Mouse (Mus musculus): ENCODE data around the gene Lpin1. TPM values are rescaled to one million over a fixed set of nuclear protein-coding genes. Genes with fewer than 3 reads are reported as not detected.

The Lpin1 gene
- polyA plus RNA-seq, 1 experiment from 2014 or later = 6.6 TPM

DNA sequence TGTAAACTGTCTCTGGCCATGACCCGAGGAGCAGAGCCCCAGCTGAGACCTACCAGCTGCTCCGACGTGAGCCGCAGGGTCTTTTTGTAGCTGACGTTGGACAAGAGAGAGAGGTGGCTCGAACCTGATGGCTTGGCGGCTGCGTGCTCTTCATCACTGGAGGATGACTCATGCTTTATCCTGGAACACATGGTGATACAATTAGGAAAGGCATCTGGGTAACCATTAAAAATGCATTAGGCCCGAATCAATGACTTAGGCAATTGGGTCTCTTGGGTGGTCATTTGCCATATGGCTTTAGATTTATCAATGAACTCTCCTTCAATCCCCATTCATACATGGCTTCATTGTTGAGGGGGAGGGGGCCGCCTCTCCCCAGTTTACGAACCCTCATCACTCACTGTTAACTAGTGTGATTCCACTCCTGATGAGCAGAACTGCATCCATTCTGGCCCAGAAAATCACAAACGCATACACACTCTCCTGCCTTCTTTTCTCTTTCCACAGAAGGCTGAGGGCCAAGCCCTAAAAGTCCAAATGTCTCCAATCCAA is 61.9 kb downstream of the Lpin1 start:
- peaks cover 3% of the 10 kb centered on the region; the same call in 1 of the 2 replicates for H3K36me3 ChIP-seq (ENCODE audit: control insufficient read depth, insufficient read depth, low read length)
- no peak overlapping the region for H3K4me2 ChIP-seq (ENCODE audit: low read depth, low read length)
- 73% methylated on average over 12 of the region's 12 CpGs for WGBS
- no peak overlapping the region for H3K27ac ChIP-seq (ENCODE audit: low read length)
- H3K9ac ChIP-seq (ENCODE audit: low read length) = no peak overlapping the region
- no peak overlapping the region for H3K4me3 ChIP-seq (replicated peaks; ENCODE audit: low read length)
- ATAC-seq (ENCODE audit: insufficient read depth, low FRiP score) = no peak
- H3K9me3 ChIP-seq (replicated peaks; ENCODE audit: control insufficient read depth, low read length) = no peaks in the 10 kb centered on the region
- H3K27me3 ChIP-seq (ENCODE audit: control insufficient read depth, insufficient read depth, low read length) = no peaks in the 10 kb centered on the region
- no peaks in the 10 kb centered on the region for H3K4me1 ChIP-seq (ENCODE audit: control insufficient read depth, insufficient read depth, low read length)

DNA sequence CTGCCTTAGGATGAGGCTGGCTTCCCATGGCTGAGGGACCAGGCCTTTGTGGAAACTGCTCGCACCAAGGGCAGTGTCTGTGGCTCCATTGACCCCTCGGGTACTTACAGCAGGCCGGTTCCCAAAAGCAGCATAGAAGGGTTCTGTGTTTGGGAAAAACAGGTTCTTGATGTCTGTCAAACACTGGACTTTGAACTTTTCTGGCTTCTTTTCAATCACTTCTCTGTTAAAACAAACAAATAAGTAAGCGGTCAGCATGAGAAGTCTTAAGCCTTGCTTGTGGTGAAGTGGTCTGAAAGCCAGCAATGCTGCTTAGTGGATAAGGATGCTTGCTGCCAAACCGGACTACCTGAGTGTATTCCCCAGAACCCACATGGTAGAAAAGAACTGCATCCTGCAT is 69.2 kb downstream of the Lpin1 start:
- ATAC-seq (ENCODE audit: insufficient read depth, low FRiP score) = no peak
- H3K27ac ChIP-seq (ENCODE audit: low read length) = no peak overlapping the region

DNA sequence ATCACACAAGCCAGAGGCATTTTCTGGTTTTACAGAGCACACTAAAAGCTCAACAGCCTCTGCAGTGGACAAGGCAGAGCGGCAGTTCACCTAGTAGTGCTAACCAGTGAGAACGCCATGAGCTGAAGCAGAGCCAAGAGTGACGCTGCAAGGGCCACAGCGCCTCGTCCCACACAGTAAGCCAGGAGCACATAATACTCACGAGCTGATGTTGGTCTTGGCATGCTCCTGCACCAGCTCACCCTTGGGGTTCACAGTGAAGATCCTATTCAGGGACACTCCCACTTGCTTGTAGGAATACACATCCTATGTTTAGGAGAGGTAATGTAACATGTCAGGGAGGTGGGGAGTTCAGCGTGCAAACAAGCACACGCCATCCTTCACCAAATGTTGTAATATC is 70.1 kb downstream of the Lpin1 start:
- Histone ChIP-seq H3K4me3 (replicated peaks; ENCODE audit: low read length) (no peak overlapping the region), H3K27ac (ENCODE audit: low read length) (no peak overlapping the region), H3K36me3 (ENCODE audit: control insufficient read depth, insufficient read depth, low read length) (no peaks in the 10 kb centered on the region), H3K9me3 (replicated peaks; ENCODE audit: control insufficient read depth, low read length) (no peaks in the 10 kb centered on the region), H3K4me1 (ENCODE audit: control insufficient read depth, insufficient read depth, low read length) (no peaks in the 10 kb centered on the region), H3K4me2 (ENCODE audit: low read depth, low read length) (no peak overlapping the region), H3K27me3 (ENCODE audit: control insufficient read depth, insufficient read depth, low read length) (no peaks in the 10 kb centered on the region), H3K9ac (ENCODE audit: low read length) (no peak overlapping the region)
- ATAC-seq (ENCODE audit: insufficient read depth, low FRiP score) = no peak
- 84% methylated on average over 8 of the region's 8 CpGs for WGBS

More for the DNA sequence above, 69.2 kb downstream of the Lpin1 start:
- Histone ChIP-seq H3K9ac (ENCODE audit: low read length) (no peak overlapping the region), H3K4me3 (replicated peaks; ENCODE audit: low read length) (no peak overlapping the region), H3K36me3 (ENCODE audit: control insufficient read depth, insufficient read depth, low read length) (no peaks in the 10 kb centered on the region), H3K4me1 (ENCODE audit: control insufficient read depth, insufficient read depth, low read length) (no peaks in the 10 kb centered on the region), H3K27me3 (ENCODE audit: control insufficient read depth, insufficient read depth, low read length) (no peaks in the 10 kb centered on the region), H3K9me3 (replicated peaks; ENCODE audit: control insufficient read depth, low read length) (no peaks in the 10 kb centered on the region), H3K4me2 (ENCODE audit: low read depth, low read length) (no peak overlapping the region)
- WGBS = 87% methylated on average over 5 of the region's 5 CpGs

DNA sequence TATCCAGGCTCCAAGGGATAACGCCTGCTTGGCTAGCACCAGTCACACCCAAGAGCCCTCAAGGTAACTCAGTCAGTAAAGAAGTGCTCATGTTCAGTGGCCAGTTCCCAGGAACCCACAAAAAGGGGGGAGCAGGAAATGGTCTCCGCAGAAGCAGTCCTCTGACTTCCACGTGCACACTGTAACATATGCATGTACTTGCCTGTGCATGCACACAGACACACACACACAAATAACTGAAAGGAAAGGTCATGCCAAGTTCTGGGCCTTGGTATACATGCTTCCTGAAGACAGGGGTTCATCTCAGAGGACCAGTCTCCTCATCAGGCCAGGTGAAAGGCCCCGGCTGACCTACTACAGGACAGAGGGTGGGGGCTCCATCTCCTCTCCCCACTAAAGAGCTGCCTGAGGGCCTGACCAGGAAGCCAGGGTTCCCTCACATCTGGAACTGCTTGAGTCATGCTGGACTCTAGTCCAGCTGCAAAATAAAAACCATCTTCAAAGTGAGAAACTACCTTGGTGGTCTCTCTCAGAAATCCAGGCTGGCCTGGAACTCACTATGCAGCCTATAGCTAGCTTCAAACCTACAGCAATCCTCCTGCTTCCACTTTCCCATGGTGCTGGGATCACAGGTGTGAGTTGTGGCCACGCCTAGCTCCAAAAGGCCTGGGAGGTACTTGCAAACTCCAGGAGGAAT is 70.7 kb downstream of the Lpin1 start:
- Histone ChIP-seq H3K9me3 (replicated peaks; ENCODE audit: control insufficient read depth, low read length) (no peaks in the 10 kb centered on the region), H3K27me3 (ENCODE audit: control insufficient read depth, insufficient read depth, low read length) (no peaks in the 10 kb centered on the region), H3K36me3 (ENCODE audit: control insufficient read depth, insufficient read depth, low read length) (no peaks in the 10 kb centered on the region), H3K4me3 (replicated peaks; ENCODE audit: low read length) (no peak overlapping the region), H3K27ac (ENCODE audit: low read length) (no peak overlapping the region), H3K9ac (ENCODE audit: low read length) (no peak overlapping the region), H3K4me2 (ENCODE audit: low read depth, low read length) (no peak overlapping the region), H3K4me1 (ENCODE audit: control insufficient read depth, insufficient read depth, low read length) (no peaks in the 10 kb centered on the region)
- ATAC-seq (ENCODE audit: insufficient read depth, low FRiP score) = no peak
- WGBS = 79% methylated on average over 5 of the region's 5 CpGs

DNA sequence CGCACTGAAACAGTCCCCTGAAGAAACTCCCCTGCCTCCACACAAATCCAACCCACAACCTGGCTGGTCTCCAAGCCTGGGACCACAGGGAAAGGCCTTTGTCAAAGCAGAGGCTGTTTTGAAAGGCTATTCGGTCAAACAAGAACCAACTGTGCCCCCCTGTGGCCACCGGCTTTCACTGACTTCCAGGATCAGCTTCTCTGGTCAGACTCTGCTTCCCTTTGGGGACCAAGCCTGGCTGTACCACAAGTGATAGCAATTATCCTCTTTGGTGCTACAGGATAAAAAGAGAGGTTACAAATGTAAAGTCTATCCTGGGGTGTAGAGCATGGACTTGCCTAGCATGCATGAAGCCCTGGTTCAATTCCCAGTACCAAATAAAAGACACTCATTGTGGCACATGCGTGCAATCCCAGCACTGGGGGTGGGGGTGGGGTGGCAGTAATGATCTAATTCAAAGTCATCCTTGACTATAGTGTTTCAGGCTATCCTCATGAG is 77.4 kb downstream of the Lpin1 start:
- WGBS = 26% methylated on average over 4 of the region's 4 CpGs
- Histone ChIP-seq H3K4me2 (ENCODE audit: low read depth, low read length) (no peak overlapping the region), H3K27ac (ENCODE audit: low read length) (no peak overlapping the region), H3K9me3 (replicated peaks; ENCODE audit: control insufficient read depth, low read length) (no peaks in the 10 kb centered on the region), H3K36me3 (ENCODE audit: control insufficient read depth, insufficient read depth, low read length) (no peaks in the 10 kb centered on the region), H3K9ac (ENCODE audit: low read length) (peak overlapping the region; percentile 47; the same call in 1 of the 2 replicates), H3K4me3 (replicated peaks; ENCODE audit: low read length) (no peak overlapping the region), H3K4me1 (ENCODE audit: control insufficient read depth, insufficient read depth, low read length) (peaks cover 7% of the 10 kb centered on the region), H3K27me3 (ENCODE audit: control insufficient read depth, insufficient read depth, low read length) (no peaks in the 10 kb centered on the region)
- peak; percentile 48; the same call in 1 of the 2 replicates for ATAC-seq (ENCODE audit: insufficient read depth, low FRiP score)

DNA sequence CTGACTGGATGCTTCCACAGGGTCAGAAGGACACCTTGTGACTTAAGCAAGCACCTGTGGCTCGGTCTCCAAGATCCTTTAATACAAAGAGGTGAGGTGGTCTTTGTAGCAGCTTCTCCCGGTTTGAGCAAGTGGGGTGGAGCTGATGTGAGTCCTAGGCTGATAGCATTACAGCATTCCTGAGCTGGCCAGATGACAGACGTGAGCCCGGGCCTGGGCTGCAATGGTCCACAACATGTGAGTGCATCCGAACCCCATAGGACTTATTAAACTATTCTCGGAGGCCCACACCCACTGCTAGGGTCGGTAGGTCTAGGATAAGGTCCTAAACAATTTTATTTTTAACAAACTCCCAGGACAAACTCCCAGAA is 77.9 kb downstream of the Lpin1 start:
- Histone ChIP-seq H3K27me3 (ENCODE audit: control insufficient read depth, insufficient read depth, low read length) (no peaks in the 10 kb centered on the region), H3K4me1 (ENCODE audit: control insufficient read depth, insufficient read depth, low read length) (peaks cover 7% of the 10 kb centered on the region), H3K9ac (ENCODE audit: low read length) (peak overlapping the region; percentile 47), H3K4me3 (replicated peaks; ENCODE audit: low read length) (no peak overlapping the region), H3K36me3 (ENCODE audit: control insufficient read depth, insufficient read depth, low read length) (no peaks in the 10 kb centered on the region), H3K27ac (ENCODE audit: low read length) (0 out of 2 replicates have a peak overlapping the region, but pooled peaks have one; percentile 10), H3K9me3 (replicated peaks; ENCODE audit: control insufficient read depth, low read length) (no peaks in the 10 kb centered on the region), H3K4me2 (ENCODE audit: low read depth, low read length) (no peak overlapping the region)
- 33% methylated on average over 7 of the region's 7 CpGs for WGBS
- ATAC-seq (ENCODE audit: insufficient read depth, low FRiP score) = peak; percentile 49; the same call in 1 of the 2 replicates

DNA sequence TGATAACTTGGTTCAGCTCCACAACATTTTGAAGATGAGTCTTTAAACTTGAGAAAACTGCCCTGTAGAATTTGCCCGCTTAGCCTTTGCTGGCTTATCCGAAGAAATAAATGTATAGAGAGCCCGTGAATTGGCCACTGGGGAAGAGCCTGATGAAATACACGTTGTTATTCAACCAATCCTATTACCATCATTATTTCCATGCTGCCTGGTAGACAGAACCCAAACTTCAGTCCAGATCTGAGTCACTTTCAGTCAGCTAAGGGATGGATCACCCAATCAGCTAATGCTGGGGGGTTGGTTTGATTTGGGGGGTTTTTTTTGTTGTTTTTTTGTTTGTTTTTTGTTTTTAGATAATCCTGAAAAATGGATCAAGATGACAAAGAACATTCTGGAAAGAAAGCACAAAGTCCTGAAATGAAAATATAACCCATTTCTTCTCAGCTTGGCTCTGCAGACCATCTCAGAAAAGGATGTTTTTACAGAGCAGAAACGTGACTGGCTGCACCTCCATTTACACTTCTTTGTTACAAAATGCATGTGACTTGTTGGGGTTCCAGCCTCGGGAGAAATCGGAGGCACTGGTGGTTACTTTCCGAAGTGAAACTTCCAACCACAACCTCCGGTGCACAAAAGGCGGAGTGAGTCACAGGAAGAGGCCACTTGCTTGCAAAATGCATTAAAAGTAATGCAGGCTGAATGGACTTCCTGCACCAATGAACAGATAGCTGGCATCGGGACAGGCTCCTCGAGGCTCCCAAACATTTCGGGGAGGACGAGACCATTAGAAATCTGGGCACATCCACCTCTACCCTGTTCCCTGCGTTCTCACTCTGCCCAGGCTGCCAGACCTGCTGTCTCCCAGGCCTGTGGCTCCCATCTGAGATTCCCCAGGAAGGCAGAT is 78.6 kb downstream of the Lpin1 start:
- H3K4me3 ChIP-seq (replicated peaks; ENCODE audit: low read length) = no peak overlapping the region
- peak overlapping the region; percentile 47 for H3K9ac ChIP-seq (ENCODE audit: low read length)
- H3K36me3 ChIP-seq (ENCODE audit: control insufficient read depth, insufficient read depth, low read length) = no peaks in the 10 kb centered on the region
- H3K4me2 ChIP-seq (ENCODE audit: low read depth, low read length) = no peak overlapping the region
- no peaks in the 10 kb centered on the region for H3K9me3 ChIP-seq (replicated peaks; ENCODE audit: control insufficient read depth, low read length)
- H3K27ac ChIP-seq (ENCODE audit: low read length) = 0 out of 2 replicates have a peak overlapping the region, but pooled peaks have one; percentile 10
- H3K27me3 ChIP-seq (ENCODE audit: control insufficient read depth, insufficient read depth, low read length) = no peaks in the 10 kb centered on the region
- 0 out of 2 replicates have a peak, but pooled peaks have one; percentile 22 for ATAC-seq (ENCODE audit: insufficient read depth, low FRiP score)
- peaks cover 7% of the 10 kb centered on the region for H3K4me1 ChIP-seq (ENCODE audit: control insufficient read depth, insufficient read depth, low read length)
- WGBS = 61% methylated on average over 15 of the region's 15 CpGs

DNA sequence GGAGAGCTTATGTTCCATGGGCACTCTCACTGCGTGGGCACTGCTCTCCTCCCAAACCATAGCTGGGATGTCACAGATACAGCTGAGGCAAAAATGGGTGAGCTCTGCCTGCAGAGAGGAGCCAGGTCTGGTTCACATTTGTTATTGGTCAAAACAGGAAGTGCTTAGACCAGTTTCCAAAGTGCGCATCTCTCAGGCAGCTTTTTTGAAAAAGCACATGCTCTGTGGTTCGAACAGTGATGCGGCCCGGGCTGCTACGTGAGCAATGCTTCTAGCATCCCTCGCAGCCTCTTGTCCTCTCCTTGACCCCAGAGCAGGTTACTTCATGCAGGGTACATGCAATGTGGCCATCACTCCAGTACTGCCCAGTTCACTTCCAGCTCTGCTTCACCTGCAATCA is 82.1 kb downstream of the Lpin1 start:
- H3K4me2 ChIP-seq (ENCODE audit: low read depth, low read length) = no peak overlapping the region
- H3K27me3 ChIP-seq (ENCODE audit: control insufficient read depth, insufficient read depth, low read length) = no peaks in the 10 kb centered on the region
- H3K9ac ChIP-seq (ENCODE audit: low read length) = no peak overlapping the region
- 81% methylated on average over 7 of the region's 7 CpGs for WGBS
- no peak for ATAC-seq (ENCODE audit: insufficient read depth, low FRiP score)
- no peaks in the 10 kb centered on the region for H3K9me3 ChIP-seq (replicated peaks; ENCODE audit: control insufficient read depth, low read length)
- no peak overlapping the region for H3K27ac ChIP-seq (ENCODE audit: low read length)
- no peak overlapping the region for H3K4me3 ChIP-seq (replicated peaks; ENCODE audit: low read length)
- H3K4me1 ChIP-seq (ENCODE audit: control insufficient read depth, insufficient read depth, low read length) = peaks cover 7% of the 10 kb centered on the region
- H3K36me3 ChIP-seq (ENCODE audit: control insufficient read depth, insufficient read depth, low read length) = no peaks in the 10 kb centered on the region

DNA sequence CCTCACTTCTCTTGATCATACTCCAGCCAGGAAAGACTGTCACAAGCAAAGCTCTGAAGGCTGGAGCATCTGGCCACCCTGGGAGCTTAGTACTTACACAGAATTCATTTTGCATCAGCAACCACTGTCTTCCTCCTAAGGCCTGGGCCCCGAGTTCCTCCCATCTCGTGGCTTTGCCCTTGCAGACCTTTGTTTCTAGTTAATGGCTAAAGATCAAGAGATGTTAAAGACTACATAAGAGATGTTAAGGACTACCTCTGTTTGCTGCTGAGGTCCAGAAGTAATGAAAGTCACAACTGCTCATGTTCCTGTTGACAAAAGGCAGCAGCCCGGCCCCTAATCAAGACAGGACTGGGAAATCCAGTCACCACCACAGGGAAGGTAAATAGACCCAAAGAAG is 82.8 kb downstream of the Lpin1 start:
- no peak overlapping the region for H3K9ac ChIP-seq (ENCODE audit: low read length)
- H3K4me2 ChIP-seq (ENCODE audit: low read depth, low read length) = no peak overlapping the region
- ATAC-seq (ENCODE audit: insufficient read depth, low FRiP score) = no peak
- no peak overlapping the region for H3K4me3 ChIP-seq (replicated peaks; ENCODE audit: low read length)
- 65% methylated on average over 3 of the region's 3 CpGs for WGBS
- H3K27ac ChIP-seq (ENCODE audit: low read length) = no peak overlapping the region
- no peaks in the 10 kb centered on the region for H3K9me3 ChIP-seq (replicated peaks; ENCODE audit: control insufficient read depth, low read length)
- H3K27me3 ChIP-seq (ENCODE audit: control insufficient read depth, insufficient read depth, low read length) = no peaks in the 10 kb centered on the region
- H3K4me1 ChIP-seq (ENCODE audit: control insufficient read depth, insufficient read depth, low read length) = peaks cover 4% of the 10 kb centered on the region
- no peaks in the 10 kb centered on the region for H3K36me3 ChIP-seq (ENCODE audit: control insufficient read depth, insufficient read depth, low read length)
